Mouse (Mus musculus) lung, adult 18-20 months (tissue): Measurements from ENCODE around the gene Fgf15.
"Not testable (repeated sequence)": the region's sequence is repeated elsewhere in the genome, so short reads cannot be mapped to it uniquely, and the experiment has no call there.

Experiments used
- DNase-seq, 2 experiments: peaks; one replicate each; pipeline ENCODE4 v3.0.0; 2022; ENCODE audit warnings: mixed read lengths in 2 of 2

The Fgf15 gene

GRCm38 (mm10) chr7:144891863-144892262 lies 4.5 kb upstream of the Fgf15 start:
- no peak for DNase-seq

GRCm38 (mm10) chr7:144892322-144892721 lies 4.0 kb upstream of the Fgf15 start:
- DNase-seq, result no peak

GRCm38 (mm10) chr7:144894191-144894590 lies 2.1 kb upstream of the Fgf15 start:
- no peak for DNase-seq

GRCm38 (mm10) chr7:144894706-144895105 lies 1.6 kb upstream of the Fgf15 start:
- DNase-seq, result no peak

GRCm38 (mm10) chr7:144895305-144896111 lies 823 bp upstream of the Fgf15 start:
- DNase-seq, result peak; percentile 66 to 74

- DNase-seq, result no peak
Measured at GRCm38 (mm10) chr7:144898506-144898905, 2.2 kb downstream of the Fgf15 start.

GRCm38 (mm10) chr7:144905514-144905913 lies 9.2 kb downstream of the Fgf15 start:
- DNase-seq, result not testable (repeated sequence)

GRCm38 (mm10) chr7:144906708-144907397 lies 10.5 kb downstream of the Fgf15 start:
- DNase-seq, result peak; percentile 18 to 21

GRCm38 (mm10) chr7:144907793-144908192 lies 11.5 kb downstream of the Fgf15 start:
- no peak for DNase-seq

GRCm38 (mm10) chr7:144908705-144909104 lies 12.4 kb downstream of the Fgf15 start:
- no peak for DNase-seq

GRCm38 (mm10) chr7:144911121-144911520 lies 14.8 kb downstream of the Fgf15 start:
- DNase-seq, result no peak

- DNase-seq, result no peak
Measured at GRCm38 (mm10) chr7:144912897-144913296, 16.6 kb downstream of the Fgf15 start.

GRCm38 (mm10) chr7:144914296-144914947 lies 18.1 kb downstream of the Fgf15 start:
- DNase-seq, result no peak

- DNase-seq, result peak; percentile 91 to 94
Measured at GRCm38 (mm10) chr7:144914948-144915750, 18.8 kb downstream of the Fgf15 start, which contains the start of gene LTO1. Gene LTO1 (plus strand): TSS chr7:144915100.

GRCm38 (mm10) chr7:144918823-144919222 lies 22.5 kb downstream of the Fgf15 start:
- DNase-seq, result no peak

- DNase-seq, result no peak
Measured at GRCm38 (mm10) chr7:144927591-144927990, 31.3 kb downstream of the Fgf15 start.

GRCm38 (mm10) chr7:144928009-144928888 lies 31.9 kb downstream of the Fgf15 start:
- no peak for DNase-seq

- no peak for DNase-seq
Measured at GRCm38 (mm10) chr7:144928889-144929210, 32.5 kb downstream of the Fgf15 start.

- DNase-seq, result peak in 1 of 2 experiments; percentile 23
Measured at GRCm38 (mm10) chr7:144929506-144929905, 33.2 kb downstream of the Fgf15 start.

- no peak for DNase-seq
Measured at GRCm38 (mm10) chr7:144929931-144930330, 33.6 kb downstream of the Fgf15 start.

GRCm38 (mm10) chr7:144931778-144932177 lies 35.4 kb downstream of the Fgf15 start:
- no peak for DNase-seq
